ENCODE assay signal across 15 mouse cellular contexts in the genomic region with DNA sequence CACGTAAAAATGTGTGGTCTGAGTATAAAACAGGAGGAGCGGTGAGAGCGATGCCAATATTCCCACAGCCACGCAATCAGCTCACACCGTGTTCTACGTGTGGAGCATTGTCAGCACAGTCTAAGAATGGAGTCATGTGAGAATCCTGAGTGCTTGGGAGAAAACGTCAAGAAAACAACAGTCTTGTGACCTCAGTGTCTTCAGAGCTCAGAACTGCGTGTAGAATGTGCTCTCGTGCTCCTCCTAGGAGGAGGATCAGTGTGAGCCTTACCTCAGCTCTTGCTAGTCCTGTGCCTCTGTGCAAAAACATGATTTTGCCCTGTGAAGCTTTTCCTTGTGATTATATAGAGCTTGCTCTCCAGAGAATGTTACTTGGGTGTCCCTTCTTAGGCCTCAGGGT.
"Had no signal": no experiment of that assay in that cellular context is flagged by ENCODE, and none has a peak within 500 bp of the region (broad histone marks: within the 10 kb centered on the region; RNA-seq: fewer than 3 reads in every experiment).

No protein-coding gene starts in this region.

- H3K4me2 ChIP-seq: liver, embryonic 13.5 days; midbrain, embryonic 12.5 days; midbrain, embryonic 15.5 days; neural tube, embryonic 13.5 days had no signal

- DNase-seq: kidney, postnatal 10 days; layer of hippocampus, adult 9-11 months; layer of hippocampus, postnatal 36 days; liver, embryonic 13.5 days; lung, adult 2 months; lung, postnatal 14 days; lung, postnatal 4 days; thymus, adult 18-20 months; thymus, postnatal 36 days had no signal

- H3K9ac ChIP-seq: liver, embryonic 13.5 days; midbrain, embryonic 12.5 days; midbrain, embryonic 15.5 days; neural tube, embryonic 13.5 days had no signal

- H3K4me3 ChIP-seq: layer of hippocampus, adult 2 months; left cerebral cortex, adult 2 months; liver, embryonic 13.5 days; midbrain, embryonic 12.5 days; midbrain, embryonic 15.5 days; myocyte; neural tube, embryonic 13.5 days had no signal

- ATAC-seq: midbrain, embryonic 15.5 days had no signal

- H3K4me1 ChIP-seq: midbrain, embryonic 12.5 days; midbrain, embryonic 15.5 days; neural tube, embryonic 13.5 days had no signal

- H3K27ac ChIP-seq: layer of hippocampus, adult 2 months; left cerebral cortex, adult 2 months; liver, embryonic 13.5 days; midbrain, embryonic 12.5 days; midbrain, embryonic 15.5 days; neural tube, embryonic 13.5 days had no signal

- H3K9me3 ChIP-seq: liver, embryonic 13.5 days; midbrain, embryonic 12.5 days; midbrain, embryonic 15.5 days; neural tube, embryonic 13.5 days had no signal

- H3K27me3 ChIP-seq: liver, embryonic 13.5 days; midbrain, embryonic 12.5 days; midbrain, embryonic 15.5 days; neural tube, embryonic 13.5 days had no signal
